ENCODE assay signal across 8 mouse cellular contexts in the genomic region with DNA sequence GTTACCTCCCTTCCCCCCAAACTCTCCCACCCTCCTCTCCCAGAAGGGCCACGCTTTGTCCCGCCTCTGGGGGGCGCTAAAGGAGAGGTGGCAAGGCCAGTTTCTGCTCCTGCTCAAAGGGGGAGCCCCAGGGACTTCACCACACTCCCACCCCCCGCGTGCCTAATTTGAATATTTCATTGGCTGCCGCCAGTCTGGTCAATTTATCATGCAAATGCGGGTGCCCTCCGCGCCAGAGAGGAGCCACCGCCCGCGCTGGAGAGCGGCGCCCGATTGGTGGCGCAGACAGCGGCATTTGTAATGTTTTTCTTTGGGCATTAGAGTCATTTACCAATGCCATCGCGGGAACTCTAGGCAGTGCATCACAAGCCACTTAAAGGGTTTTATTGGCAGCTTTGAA. TPM values are rescaled to one million over a fixed set of nuclear protein-coding genes. Genes with fewer than 3 reads are reported as not detected.
DNase-seq lines count a peak whose midpoint lies in the region; ATAC-seq and TF ChIP-seq lines count a peak whose summit lies in the region.

No protein-coding gene starts in this region.

- DNase-seq in frontal cortex, adult 2 months (ENCODE audit: extremely low spot score in 1 of 2, low spot score in 1 of 2), result no peak
- DNase-seq in embryonic facial prominence, embryonic 14.5 days (ENCODE audit: low spot score), result peak; percentile 35
- no peak for DNase-seq in left cerebral cortex, postnatal 25 days (ENCODE audit: low spot score in 2 of 2)

- H3K27me3 ChIP-seq in E14TG2a.4 (ENCODE audit: insufficient read depth, low read length), result peaks cover 81% of the 10 kb centered on the region
- H3K27me3 ChIP-seq in embryonic facial prominence, embryonic 14.5 days (replicated peaks; ENCODE audit: control insufficient read depth, insufficient read depth, low read length), result peaks cover 67% of the 10 kb centered on the region
- H3K27me3 ChIP-seq in hindbrain, embryonic 12.5 days, result peaks cover 64% of the 10 kb centered on the region
- H3K27me3 ChIP-seq in lung, embryonic 15.5 days, result peaks cover 49% of the 10 kb centered on the region
- H3K27me3 ChIP-seq in stomach, embryonic 14.5 days (ENCODE audit: control insufficient read depth, insufficient read depth, low read length), result peaks cover 12% of the 10 kb centered on the region; the same call in 1 of the 2 replicates

- intact Hi-C loops in left cerebral cortex, postnatal 25 days (cut with DNase I), result loop anchor here (10.0 kb wide), 2 partner anchors 554 to 1136 kb away; partner anchors contain the start of gene Nudt19

- 0% methylated on average over 19 of the region's 19 CpGs for WGBS in embryonic facial prominence, embryonic 14.5 days
- under 1% methylated on average over 19 of the region's 19 CpGs for WGBS in hindbrain, embryonic 12.5 days
- 1% methylated on average over 19 of the region's 19 CpGs for WGBS in lung, embryonic 15.5 days
- WGBS in stomach, embryonic 14.5 days, result 4% methylated on average over 19 of the region's 19 CpGs

- peak overlapping the region; percentile 17 for H3K4me3 ChIP-seq in E14TG2a.4 (replicated peaks; ENCODE audit: low read length)
- 0 out of 2 replicates have a peak overlapping the region, but pooled peaks have one; percentile 5 for H3K4me3 ChIP-seq in embryonic facial prominence, embryonic 14.5 days (ENCODE audit: low read depth, low read length)
- H3K4me3 ChIP-seq in hindbrain, embryonic 12.5 days, result no peak overlapping the region
- no peak overlapping the region for H3K4me3 ChIP-seq in lung, embryonic 15.5 days
- no peak overlapping the region for H3K4me3 ChIP-seq in stomach, embryonic 14.5 days (ENCODE audit: low read depth, low read length)

- H3K4me1 ChIP-seq in E14TG2a.4 (replicated peaks; ENCODE audit: low read depth, low read length), result peaks cover 53% of the 10 kb centered on the region
- H3K4me1 ChIP-seq in embryonic facial prominence, embryonic 14.5 days (ENCODE audit: control insufficient read depth, insufficient read depth, low read length), result peaks cover 7% of the 10 kb centered on the region
- peaks cover 35% of the 10 kb centered on the region for H3K4me1 ChIP-seq in hindbrain, embryonic 12.5 days
- peaks cover 65% of the 10 kb centered on the region for H3K4me1 ChIP-seq in lung, embryonic 15.5 days
- peaks cover 20% of the 10 kb centered on the region; the same call in 1 of the 2 replicates for H3K4me1 ChIP-seq in stomach, embryonic 14.5 days (ENCODE audit: control insufficient read depth, insufficient read depth, low read length)

- peak; percentile 46 for ATAC-seq in frontal cortex, adult (ENCODE audit: low TSS enrichment)
- ATAC-seq in embryonic facial prominence, embryonic 14.5 days (ENCODE audit: low read depth), result no peak
- ATAC-seq in hindbrain, embryonic 12.5 days (ENCODE audit: low FRiP score), result peak; percentile 83
- no peak for ATAC-seq in lung, embryonic 15.5 days (ENCODE audit: borderline replicate concordance, extremely low read depth, low FRiP score, low TSS enrichment)
- no peak for ATAC-seq in stomach, embryonic 14.5 days (ENCODE audit: insufficient number of reproducible peaks, insufficient read depth, low FRiP score, low read depth)

- H3K9ac ChIP-seq in embryonic facial prominence, embryonic 14.5 days (ENCODE audit: low read depth, low read length), result no peak overlapping the region
- no peak overlapping the region for H3K9ac ChIP-seq in hindbrain, embryonic 12.5 days
- H3K9ac ChIP-seq in lung, embryonic 15.5 days, result no peak overlapping the region
- no peak overlapping the region for H3K9ac ChIP-seq in stomach, embryonic 14.5 days (replicated peaks; ENCODE audit: low read depth, low read length)

- no peak overlapping the region for H3K27ac ChIP-seq in embryonic facial prominence, embryonic 14.5 days (replicated peaks; ENCODE audit: low read depth, low read length)
- H3K27ac ChIP-seq in hindbrain, embryonic 12.5 days, result no peak overlapping the region
- no peak overlapping the region for H3K27ac ChIP-seq in lung, embryonic 15.5 days
- no peak overlapping the region for H3K27ac ChIP-seq in stomach, embryonic 14.5 days (ENCODE audit: low read length)

- H3K36me3 ChIP-seq in E14TG2a.4 (ENCODE audit: insufficient read depth, low read length), result no peaks in the 10 kb centered on the region
- H3K36me3 ChIP-seq in embryonic facial prominence, embryonic 14.5 days (ENCODE audit: control insufficient read depth, insufficient read depth, low read length), result no peaks in the 10 kb centered on the region
- H3K36me3 ChIP-seq in hindbrain, embryonic 12.5 days, result no peaks in the 10 kb centered on the region
- H3K36me3 ChIP-seq in lung, embryonic 15.5 days, result no peaks in the 10 kb centered on the region
- no peaks in the 10 kb centered on the region for H3K36me3 ChIP-seq in stomach, embryonic 14.5 days (ENCODE audit: control insufficient read depth, insufficient read depth, low read length)

- no peaks in the 10 kb centered on the region for H3K9me3 ChIP-seq in E14TG2a.4 (ENCODE audit: low read length)
- no peaks in the 10 kb centered on the region for H3K9me3 ChIP-seq in embryonic facial prominence, embryonic 14.5 days (ENCODE audit: control insufficient read depth, low read length)
- no peaks in the 10 kb centered on the region for H3K9me3 ChIP-seq in hindbrain, embryonic 12.5 days (replicated peaks)
- H3K9me3 ChIP-seq in lung, embryonic 15.5 days, result no peaks in the 10 kb centered on the region
- no peaks in the 10 kb centered on the region for H3K9me3 ChIP-seq in stomach, embryonic 14.5 days (ENCODE audit: control insufficient read depth, low read depth, low read length)

- peak overlapping the region; percentile 33 for H3K4me2 ChIP-seq in embryonic facial prominence, embryonic 14.5 days (ENCODE audit: low read depth, low read length)
- H3K4me2 ChIP-seq in hindbrain, embryonic 12.5 days (replicated peaks), result peak overlapping the region; percentile 31
- H3K4me2 ChIP-seq in lung, embryonic 15.5 days, result peak overlapping the region; percentile 40; the same call in 1 of the 2 replicates
- H3K4me2 ChIP-seq in stomach, embryonic 14.5 days (replicated peaks; ENCODE audit: low read depth, low read length), result peak overlapping the region; percentile 15; the same call in 1 of the 2 replicates

- peak; percentile 73 for TF ChIP-seq CTCF in E14TG2a.4 (conservative IDR thresholded peaks at IDR 0.05; ENCODE audit: low read length)

RNA-seq across cellular contexts. Expression of gene Tshz3, which starts 7.4 kb away (rescaled TPM):
- polyA plus RNA-seq in frontal cortex, adult 2 months (2012; rRNA removed), result 14.8 and 18.1 TPM in 2 replicates
- polyA plus RNA-seq in embryonic facial prominence, embryonic 14.5 days (2014; fragmentation: Nextera tagmentation; extraction: Ambion mirVana), result 9.3 and 12.0 TPM in 2 replicates
- 25.5 and 25.7 TPM in 2 replicates for polyA plus RNA-seq in hindbrain, embryonic 12.5 days (2016; fragmentation: Nextera tagmentation; extraction: Ambion mirVana)
- polyA plus RNA-seq in lung, embryonic 15.5 days (2015; fragmentation: Nextera tagmentation; extraction: Ambion mirVana), result 10.0 and 10.9 TPM in 2 replicates
- 21.6 and 23.3 TPM in 2 replicates for polyA plus RNA-seq in stomach, embryonic 14.5 days (2014; fragmentation: Nextera tagmentation; extraction: Ambion mirVana)
- total RNA-seq in left cerebral cortex, postnatal 25 days (2021), result 10 to 100 TPM; 43.3 to 44.1 TPM

Comparison
In these comparisons a context has a peak if more than half of its experiments do, and no peak if none do; other contexts are left out.
1. ATAC-seq: peak in frontal cortex, adult (single experiment) and hindbrain, embryonic 12.5 days (single experiment); none in embryonic facial prominence, embryonic 14.5 days (single experiment), lung, embryonic 15.5 days (single experiment) and stomach, embryonic 14.5 days (single experiment).
2. H3K4me3 ChIP-seq: peak in E14TG2a.4 (single experiment) and embryonic facial prominence, embryonic 14.5 days (single experiment); none in hindbrain, embryonic 12.5 days (single experiment), lung, embryonic 15.5 days (single experiment) and stomach, embryonic 14.5 days (single experiment).
3. Peak in every context shown above with its lines, with median percentiles within 50 percentile points of each other: H3K4me2 ChIP-seq.